In the genomic region with DNA sequence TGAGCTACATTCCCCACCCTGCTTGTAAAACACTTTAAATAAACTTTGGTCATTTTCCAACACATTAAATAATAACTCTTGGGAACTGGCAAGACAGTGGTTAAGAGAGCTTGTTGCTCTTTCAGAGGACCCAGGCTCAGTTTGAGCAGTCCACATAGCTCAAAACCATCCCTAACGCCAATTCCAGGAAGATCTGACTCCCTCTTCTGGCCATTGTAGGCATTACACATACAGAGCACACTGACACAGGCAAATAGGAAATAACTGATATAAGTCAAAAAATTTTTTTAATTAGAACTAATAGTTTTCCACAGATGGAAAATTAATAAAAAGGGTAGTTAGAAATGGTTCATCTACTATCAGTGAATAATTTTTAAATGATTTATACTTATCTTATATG, we compare ENCODE assay signal across 10 mouse cellular contexts.
DNase-seq lines count a peak whose midpoint lies in the region; ATAC-seq and TF ChIP-seq lines count a peak whose summit lies in the region.
"Had no signal": no experiment of that assay in that cellular context is flagged by ENCODE, and none has a peak within 500 bp of the region (broad histone marks: within the 10 kb centered on the region; RNA-seq: fewer than 3 reads in every experiment).

No protein-coding gene starts in this region.

- no peak overlapping the region for H3K4me3 ChIP-seq in intestine, postnatal 0 days (ENCODE audit: low read depth, low read length)
- H3K4me3 ChIP-seq in intestine, embryonic 15.5 days (replicated peaks), result no peak overlapping the region
- no peak overlapping the region for H3K4me3 ChIP-seq in cortical plate, adult 2 months (ENCODE audit: insufficient read depth, low read length)
- no peak overlapping the region for H3K4me3 ChIP-seq in midbrain, embryonic 16.5 days (ENCODE audit: low read depth, low read length)
- H3K4me3 ChIP-seq: heart, embryonic 15.5 days; liver, embryonic 13.5 days had no signal

- no peaks in the 10 kb centered on the region for H3K27me3 ChIP-seq in intestine, postnatal 0 days (replicated peaks; ENCODE audit: control insufficient read depth, insufficient read depth, low read length)
- no peaks in the 10 kb centered on the region for H3K27me3 ChIP-seq in intestine, embryonic 15.5 days (replicated peaks)
- H3K27me3 ChIP-seq in midbrain, embryonic 16.5 days (ENCODE audit: control insufficient read depth, insufficient read depth, low read depth, low read length), result no peaks in the 10 kb centered on the region
- H3K27me3 ChIP-seq: heart, embryonic 15.5 days; liver, embryonic 13.5 days had no signal

- DNase-seq in thymus, postnatal 4 days, result peak; percentile 20
- no peak for DNase-seq in thymus, postnatal 10 days (ENCODE audit: low spot score in 2 of 2)
- DNase-seq in yolk sac, embryonic 10.5 days (ENCODE audit: low spot score), result no peak
- DNase-seq: cerebellum, postnatal 36 days; liver, embryonic 13.5 days had no signal

- TF ChIP-seq CTCF in intestine, postnatal 0 days (IDR thresholded peaks at IDR 0.05; ENCODE audit: low read depth), result peak; percentile 63
- TF ChIP-seq CTCF in cortical plate, adult 2 months (IDR thresholded peaks at IDR 0.05; ENCODE audit: extremely low read depth, insufficient read depth, low read length), result peak; percentile 23; the same call in 1 of the 2 replicates

- H3K9me3 ChIP-seq in intestine, postnatal 0 days (ENCODE audit: control insufficient read depth), result no peaks in the 10 kb centered on the region
- H3K9me3 ChIP-seq in intestine, embryonic 15.5 days, result no peaks in the 10 kb centered on the region
- no peaks in the 10 kb centered on the region for H3K9me3 ChIP-seq in midbrain, embryonic 16.5 days (replicated peaks; ENCODE audit: control insufficient read depth, low read length, poor library complexity, severe bottlenecking)
- H3K9me3 ChIP-seq: heart, embryonic 15.5 days; liver, embryonic 13.5 days had no signal

- 23% methylated on average over 1 of the region's 1 CpGs for WGBS in intestine, postnatal 0 days
- WGBS in intestine, embryonic 15.5 days, result 34% methylated on average over 1 of the region's 1 CpGs
- 26% methylated on average over 1 of the region's 1 CpGs for WGBS in midbrain, embryonic 16.5 days

- TF ChIP-seq POLR2A in cortical plate, adult 2 months (IDR thresholded peaks at IDR 0.05; ENCODE audit: extremely low read depth, insufficient read depth, low read length), result no peak

- H3K4me1 ChIP-seq in intestine, postnatal 0 days (replicated peaks; ENCODE audit: control insufficient read depth, insufficient read depth, low read length), result no peaks in the 10 kb centered on the region
- H3K4me1 ChIP-seq in intestine, embryonic 15.5 days (replicated peaks), result no peaks in the 10 kb centered on the region
- H3K4me1 ChIP-seq in cortical plate, adult 2 months (ENCODE audit: control insufficient read depth, insufficient read depth, low read length), result peaks cover 2% of the 10 kb centered on the region; the same call in 1 of the 2 replicates
- no peaks in the 10 kb centered on the region for H3K4me1 ChIP-seq in midbrain, embryonic 16.5 days (ENCODE audit: control insufficient read depth, insufficient read depth, low read length)
- H3K4me1 ChIP-seq: heart, embryonic 15.5 days; liver, embryonic 13.5 days had no signal

- no peaks in the 10 kb centered on the region for H3K36me3 ChIP-seq in intestine, postnatal 0 days (ENCODE audit: control insufficient read depth, insufficient read depth)
- H3K36me3 ChIP-seq in intestine, embryonic 15.5 days, result no peaks in the 10 kb centered on the region
- no peaks in the 10 kb centered on the region for H3K36me3 ChIP-seq in midbrain, embryonic 16.5 days (ENCODE audit: control insufficient read depth, insufficient read depth, low read length)
- H3K36me3 ChIP-seq: heart, embryonic 15.5 days; liver, embryonic 13.5 days had no signal

- no peak for ATAC-seq in intestine, postnatal 0 days
- no peak for ATAC-seq in intestine, embryonic 15.5 days
- no peak for ATAC-seq in midbrain, embryonic 16.5 days

- no peak overlapping the region for H3K4me2 ChIP-seq in intestine, postnatal 0 days (replicated peaks; ENCODE audit: low read depth)
- H3K4me2 ChIP-seq in intestine, embryonic 15.5 days (replicated peaks), result no peak overlapping the region
- no peak overlapping the region for H3K4me2 ChIP-seq in midbrain, embryonic 16.5 days (ENCODE audit: low read length)
- H3K4me2 ChIP-seq: heart, embryonic 15.5 days; liver, embryonic 13.5 days had no signal

- no peak overlapping the region for H3K9ac ChIP-seq in intestine, postnatal 0 days (ENCODE audit: low read depth, low read length)
- H3K9ac ChIP-seq in intestine, embryonic 15.5 days, result no peak overlapping the region
- no peak overlapping the region for H3K9ac ChIP-seq in midbrain, embryonic 16.5 days (ENCODE audit: low read depth, low read length)
- H3K9ac ChIP-seq: heart, embryonic 15.5 days; liver, embryonic 13.5 days had no signal

- H3K27ac ChIP-seq in intestine, postnatal 0 days (ENCODE audit: low read depth, low read length), result no peak overlapping the region
- H3K27ac ChIP-seq in intestine, embryonic 15.5 days, result no peak overlapping the region
- H3K27ac ChIP-seq in cortical plate, adult 2 months (ENCODE audit: insufficient read depth, low read length), result no peak overlapping the region
- H3K27ac ChIP-seq in midbrain, embryonic 16.5 days (ENCODE audit: low read length), result no peak overlapping the region
- H3K27ac ChIP-seq: heart, embryonic 15.5 days; liver, embryonic 13.5 days had no signal
